Mouse (Mus musculus): ENCODE measurements at regions not wholly inside any gene's neighbourhood (a gene's known extent, or its start where the extent isn't known, plus 50 kb on each side); places are given as distances from the start of the nearest gene placed in this dataset.

- TF ChIP-seq POLR2A (IDR thresholded peaks at IDR 0.05; ENCODE audit: borderline replicate concordance, control insufficient read depth, low read depth, low read length) = no peak
- no peak for TF ChIP-seq CTCF (IDR thresholded peaks at IDR 0.05; ENCODE audit: control insufficient read depth, insufficient read depth, low read length)
Measured at GRCm38 (mm10) chr10:97219474-97219873, 259.9 kb upstream of the Dcn start.

Data from bone marrow, adult 2 months (tissue).